Mouse (Mus musculus) frontal cortex, adult (tissue): ENCODE measurements at regions not wholly inside any gene's neighbourhood (a gene's known extent, or its start where the extent isn't known, plus 50 kb on each side); places are given as distances from the start of the nearest gene placed in this dataset.

Experiments
- ATAC-seq: cut with Nextera tagmentation; 2 replicates; pipeline ENCODE4 v1.9.2; 2017; ENCODE audit warnings: mild to moderate bottlenecking, moderate library complexity, mixed read lengths; ENCODE audit not compliant: low TSS enrichment

- ATAC-seq = peak; percentile 44; the same call in 1 of the 2 replicates
Measured at GRCm38 (mm10) chr3:118248768-118249167, 313.2 kb upstream of the Dpyd start.

- no peak for ATAC-seq
Measured at GRCm38 (mm10) chr3:118275917-118276316, 286.0 kb upstream of the Dpyd start.

GRCm38 (mm10) chr3:118278274-118278673 lies 283.7 kb upstream of the Dpyd start:
- peak; percentile 82 for ATAC-seq

DNA sequence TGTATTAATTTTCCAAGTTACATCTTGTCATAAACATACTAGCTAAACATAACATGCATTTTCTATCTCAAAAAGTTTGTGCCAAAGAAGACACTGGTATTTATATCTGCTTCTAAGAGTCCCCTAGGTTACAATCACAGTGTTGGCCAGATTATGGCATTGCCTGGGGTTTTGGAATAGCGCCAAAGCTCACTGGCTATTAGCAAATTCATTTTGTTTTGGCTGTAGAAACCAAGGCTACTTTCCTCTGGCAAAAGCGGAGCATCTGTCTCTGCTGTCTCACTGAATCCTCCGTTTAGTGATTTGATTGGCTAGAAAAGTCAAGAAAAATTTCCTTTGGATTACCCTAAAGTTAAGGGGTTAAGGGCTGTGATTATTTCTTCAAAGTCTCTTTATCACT lies 275.0 kb upstream of the Dpyd start:
- no peak for ATAC-seq

DNA sequence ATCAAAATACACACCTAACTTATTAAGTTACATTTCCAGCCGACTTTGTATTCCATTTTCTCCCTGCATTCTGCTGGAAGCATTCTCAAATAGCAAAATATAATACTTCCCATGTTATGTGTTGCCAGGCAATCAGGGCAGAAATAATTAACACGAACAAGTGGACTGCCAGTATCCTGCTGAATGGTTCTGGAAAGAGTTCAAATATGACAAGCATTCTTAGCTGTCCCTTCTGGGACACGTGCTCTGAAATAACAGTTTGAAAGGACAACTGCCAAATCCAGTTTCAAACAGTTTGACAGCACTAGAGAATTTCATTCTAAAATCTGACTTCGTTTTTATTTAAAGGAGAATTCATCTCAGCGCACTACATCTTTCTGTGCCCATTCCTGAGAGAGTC lies 236.8 kb upstream of the Dpyd start:
- no peak for ATAC-seq

GRCm38 (mm10) chr3:118328237-118328636 lies 233.7 kb upstream of the Dpyd start:
- no peak for ATAC-seq

DNA sequence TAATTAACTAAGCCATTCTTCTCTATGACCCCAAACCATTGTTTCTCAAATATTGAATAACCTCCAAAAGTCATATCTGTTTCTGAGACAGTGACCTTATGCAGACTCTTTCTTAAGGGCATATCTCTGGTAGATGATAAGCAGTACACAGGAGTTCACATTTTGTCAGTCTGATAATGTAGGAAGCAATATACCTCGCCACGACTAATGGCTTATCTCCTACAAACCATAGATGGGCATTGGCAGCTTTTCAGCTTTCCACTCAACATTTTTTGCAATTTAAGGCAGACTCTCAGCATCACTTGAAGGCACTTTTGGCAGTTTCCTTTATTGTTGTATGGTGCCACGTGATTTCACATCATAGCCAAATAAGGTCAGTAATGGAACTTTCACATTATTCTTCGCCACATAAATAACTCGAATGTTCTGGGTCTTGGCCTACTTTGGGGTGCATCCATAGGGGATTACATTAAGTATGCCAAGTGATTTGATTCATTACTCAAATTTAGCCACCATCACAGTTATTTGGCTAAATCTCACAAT lies 232.7 kb upstream of the Dpyd start:
- ATAC-seq = no peak

DNA sequence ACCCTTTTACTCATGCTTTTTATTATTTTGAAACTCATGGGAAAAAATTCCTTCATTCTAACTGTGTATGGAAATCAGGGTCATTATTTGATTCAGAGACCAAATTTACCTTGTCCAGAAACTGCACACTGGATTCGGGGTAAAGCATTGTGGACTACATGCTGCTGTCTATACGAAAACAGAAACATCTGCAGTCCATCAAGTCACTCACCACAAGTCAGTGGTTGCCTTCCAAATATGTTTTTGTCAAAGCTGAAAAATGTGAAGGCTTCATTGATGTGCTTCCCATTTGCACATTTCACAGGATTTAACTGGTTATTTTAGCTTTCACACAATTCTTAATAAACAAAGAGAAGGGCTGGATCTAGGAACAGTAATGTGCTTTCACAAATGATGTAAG lies 230.4 kb upstream of the Dpyd start:
- no peak for ATAC-seq

- ATAC-seq = no peak
Measured at GRCm38 (mm10) chr3:118338716-118339115, 223.2 kb upstream of the Dpyd start.

GRCm38 (mm10) chr3:118361741-118362141 lies 200.2 kb upstream of the Dpyd start:
- ATAC-seq = no peak
